Mouse (Mus musculus): ENCODE measurements around the gene Afmid. TPM values are rescaled to one million over a fixed set of nuclear protein-coding genes. Genes with fewer than 3 reads are reported as not detected.

Gene Afmid
- polyA plus RNA-seq, 1 experiment from 2014 or later, result 9.6 TPM

DNA sequence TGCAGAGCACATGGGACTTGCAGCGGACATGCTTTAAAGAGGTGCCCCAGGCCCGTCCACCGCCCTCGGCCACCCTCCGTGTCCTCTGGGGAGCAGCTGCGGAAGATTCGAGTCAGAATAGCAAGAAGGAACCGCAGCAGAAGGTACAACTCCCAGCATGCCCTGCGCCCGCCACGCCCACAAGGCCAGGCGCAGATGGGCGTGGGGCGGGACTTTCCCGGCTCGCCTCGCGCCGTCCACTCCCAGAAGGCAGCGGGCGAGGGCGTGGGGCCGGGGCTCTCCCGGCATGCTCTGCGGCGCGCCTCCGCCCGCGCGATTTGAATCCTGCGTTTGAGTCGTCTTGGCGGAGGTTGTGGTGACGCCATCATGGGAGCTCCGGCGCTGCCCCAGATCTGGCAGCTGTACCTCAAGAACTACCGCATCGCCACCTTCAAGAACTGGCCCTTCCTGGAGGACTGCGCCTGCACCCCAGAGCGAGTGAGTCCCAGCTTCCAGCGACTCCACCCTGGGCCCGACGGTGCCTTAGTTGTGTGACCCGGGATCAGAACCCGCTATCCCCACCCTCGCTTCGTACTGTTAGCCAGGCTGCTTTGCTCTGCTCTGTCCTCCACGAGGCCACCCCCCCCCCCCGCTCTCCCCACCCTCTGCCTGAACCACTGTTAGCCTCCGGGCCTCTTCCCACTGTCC, 23.4 kb downstream of the Afmid start, which contains the start of gene Birc5:
Gene Birc5, plus strand, starts transcription at position 267 of the 687 bp plus-strand sequence.
- H3K4me3 ChIP-seq (ENCODE audit: low read length), result peak within 1 kb of the TSS; percentile 76
- H3K36me3 ChIP-seq (ENCODE audit: control insufficient read depth, insufficient read depth, low read length), result peaks cover 10% of the 10 kb centered on the region
- peak within 1 kb of the TSS; percentile 99 for H3K27ac ChIP-seq (ENCODE audit: low read length)
- H3K27me3 ChIP-seq (replicated peaks; ENCODE audit: control insufficient read depth, insufficient read depth, low read length), result no peaks in the 10 kb centered on the region
- H3K4me1 ChIP-seq (ENCODE audit: control insufficient read depth, insufficient read depth, low read length), result peaks cover 25% of the 10 kb centered on the region
- peak; percentile 87 for ATAC-seq
- under 1% methylated on average over 46 of the region's 51 CpGs for WGBS
- H3K9ac ChIP-seq (ENCODE audit: low read depth, low read length), result peak within 1 kb of the TSS; percentile 95
- H3K4me2 ChIP-seq (ENCODE audit: low read depth, low read length), result peak within 1 kb of the TSS; percentile 92
- no peaks in the 10 kb centered on the region for H3K9me3 ChIP-seq (ENCODE audit: control insufficient read depth, low read length)

- WGBS, result 83% methylated on average over 3 of the region's 3 CpGs
- Histone ChIP-seq H3K27me3 (replicated peaks; ENCODE audit: control insufficient read depth, insufficient read depth, low read length) (no peaks in the 10 kb centered on the region), H3K9me3 (ENCODE audit: control insufficient read depth, low read length) (no peaks in the 10 kb centered on the region), H3K27ac (ENCODE audit: low read length) (no peak overlapping the region), H3K36me3 (ENCODE audit: control insufficient read depth, insufficient read depth, low read length) (peaks cover 33% of the 10 kb centered on the region), H3K4me1 (ENCODE audit: control insufficient read depth, insufficient read depth, low read length) (peaks cover 14% of the 10 kb centered on the region), H3K9ac (ENCODE audit: low read depth, low read length) (no peak overlapping the region), H3K4me3 (ENCODE audit: low read length) (no peak overlapping the region), H3K4me2 (ENCODE audit: low read depth, low read length) (no peak overlapping the region)
- no peak for ATAC-seq
Observed at GRCm38 (mm10) chr11:117852875-117853274, 27.2 kb downstream of the Afmid start.

- Histone ChIP-seq H3K27ac (ENCODE audit: low read length) (no peak overlapping the region), H3K4me1 (ENCODE audit: control insufficient read depth, insufficient read depth, low read length) (peaks cover 9% of the 10 kb centered on the region), H3K4me3 (ENCODE audit: low read length) (no peak overlapping the region), H3K36me3 (ENCODE audit: control insufficient read depth, insufficient read depth, low read length) (peaks cover 33% of the 10 kb centered on the region), H3K9me3 (ENCODE audit: control insufficient read depth, low read length) (no peaks in the 10 kb centered on the region), H3K4me2 (ENCODE audit: low read depth, low read length) (no peak overlapping the region), H3K27me3 (replicated peaks; ENCODE audit: control insufficient read depth, insufficient read depth, low read length) (0 out of 2 replicates have a peak, but pooled peaks cover 1% of the 10 kb centered on the region), H3K9ac (ENCODE audit: low read depth, low read length) (no peak overlapping the region)
- WGBS, result 90% methylated on average over 9 of the region's 9 CpGs
- no peak for ATAC-seq
Observed at GRCm38 (mm10) chr11:117854241-117854640, 28.5 kb downstream of the Afmid start.

DNA sequence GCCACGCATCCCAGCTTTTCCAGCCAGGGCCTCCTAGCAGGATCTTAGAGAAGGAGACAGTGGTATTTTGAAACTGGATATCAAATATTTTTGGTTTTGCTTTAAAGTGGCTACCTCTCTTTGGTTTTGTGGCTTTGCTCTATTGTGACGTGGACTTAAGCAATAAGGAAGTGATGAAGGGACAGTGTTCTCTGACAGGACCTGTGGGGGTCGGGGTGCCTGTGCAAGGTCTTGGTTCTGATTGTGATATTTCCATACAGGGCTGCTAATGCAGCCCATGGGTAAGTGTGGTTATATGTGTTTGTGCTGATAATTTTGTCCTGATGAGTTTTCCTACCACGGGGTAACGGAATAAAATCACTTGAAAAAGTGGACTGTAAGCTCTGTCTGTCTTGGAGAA, 29.6 kb downstream of the Afmid start:
- no peaks in the 10 kb centered on the region for H3K9me3 ChIP-seq (ENCODE audit: control insufficient read depth, low read length)
- H3K27ac ChIP-seq (ENCODE audit: low read length), result no peak overlapping the region
- WGBS, result 90% methylated on average over 5 of the region's 5 CpGs
- no peak overlapping the region for H3K4me3 ChIP-seq (ENCODE audit: low read length)
- no peak overlapping the region for H3K4me2 ChIP-seq (ENCODE audit: low read depth, low read length)
- H3K27me3 ChIP-seq (replicated peaks; ENCODE audit: control insufficient read depth, insufficient read depth, low read length), result peaks cover 10% of the 10 kb centered on the region
- peaks cover 13% of the 10 kb centered on the region for H3K4me1 ChIP-seq (ENCODE audit: control insufficient read depth, insufficient read depth, low read length)
- no peak for ATAC-seq
- H3K36me3 ChIP-seq (ENCODE audit: control insufficient read depth, insufficient read depth, low read length), result peaks cover 33% of the 10 kb centered on the region
- no peak overlapping the region for H3K9ac ChIP-seq (ENCODE audit: low read depth, low read length)

- H3K36me3 ChIP-seq (ENCODE audit: control insufficient read depth, insufficient read depth, low read length), result peaks cover 33% of the 10 kb centered on the region
Observed at GRCm38 (mm10) chr11:117855975-117856374, 30.3 kb downstream of the Afmid start.

GRCm38 (mm10) chr11:117857462-117857861, 31.7 kb downstream of the Afmid start:
- Histone ChIP-seq H3K4me1 (ENCODE audit: control insufficient read depth, insufficient read depth, low read length) (peaks cover 10% of the 10 kb centered on the region), H3K27ac (ENCODE audit: low read length) (no peak overlapping the region), H3K4me3 (ENCODE audit: low read length) (no peak overlapping the region), H3K9me3 (ENCODE audit: control insufficient read depth, low read length) (no peaks in the 10 kb centered on the region), H3K9ac (ENCODE audit: low read depth, low read length) (no peak overlapping the region), H3K4me2 (ENCODE audit: low read depth, low read length) (no peak overlapping the region), H3K27me3 (replicated peaks; ENCODE audit: control insufficient read depth, insufficient read depth, low read length) (peaks cover 16% of the 10 kb centered on the region), H3K36me3 (ENCODE audit: control insufficient read depth, insufficient read depth, low read length) (peaks cover 29% of the 10 kb centered on the region)
- WGBS, result 95% methylated on average over 9 of the region's 10 CpGs
- no peak for ATAC-seq

More at GRCm38 (mm10) chr11:117855975-117856374, 30.3 kb downstream of the Afmid start:
- Histone ChIP-seq H3K27ac (ENCODE audit: low read length) (no peak overlapping the region), H3K9me3 (ENCODE audit: control insufficient read depth, low read length) (no peaks in the 10 kb centered on the region), H3K4me1 (ENCODE audit: control insufficient read depth, insufficient read depth, low read length) (peaks cover 12% of the 10 kb centered on the region), H3K27me3 (replicated peaks; ENCODE audit: control insufficient read depth, insufficient read depth, low read length) (peaks cover 13% of the 10 kb centered on the region), H3K4me3 (ENCODE audit: low read length) (no peak overlapping the region), H3K9ac (ENCODE audit: low read depth, low read length) (no peak overlapping the region), H3K4me2 (ENCODE audit: low read depth, low read length) (no peak overlapping the region)
- ATAC-seq, result no peak
- 74% methylated on average over 1 of the region's 1 CpGs for WGBS

DNA sequence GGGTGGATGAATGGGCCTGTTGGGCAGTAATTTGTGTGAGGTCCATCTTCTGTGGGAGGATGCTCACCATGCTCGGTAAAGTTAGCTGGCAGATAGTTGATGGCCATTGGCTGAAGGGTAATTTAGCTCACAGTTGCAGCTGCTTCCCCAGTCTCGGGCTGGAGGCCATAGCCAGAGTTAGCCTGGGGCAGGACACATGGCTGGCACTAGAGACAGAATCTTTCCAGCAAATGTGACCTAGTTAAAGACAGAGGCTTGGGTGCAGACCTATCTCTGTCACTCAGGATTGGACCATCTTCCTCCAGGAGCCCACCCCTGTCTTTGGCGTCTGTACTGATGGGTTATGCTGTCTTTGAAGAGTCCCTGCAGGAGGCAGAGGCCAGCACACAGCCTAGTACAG, 32.7 kb downstream of the Afmid start:
- no peak overlapping the region for H3K27ac ChIP-seq (ENCODE audit: low read length)
- ATAC-seq, result no peak
- H3K4me1 ChIP-seq (ENCODE audit: control insufficient read depth, insufficient read depth, low read length), result peaks cover 17% of the 10 kb centered on the region
- 56% methylated on average over 3 of the region's 3 CpGs for WGBS
- H3K36me3 ChIP-seq (ENCODE audit: control insufficient read depth, insufficient read depth, low read length), result peaks cover 25% of the 10 kb centered on the region
- no peak overlapping the region for H3K4me3 ChIP-seq (ENCODE audit: low read length)
- no peak overlapping the region for H3K4me2 ChIP-seq (ENCODE audit: low read depth, low read length)
- no peaks in the 10 kb centered on the region for H3K9me3 ChIP-seq (ENCODE audit: control insufficient read depth, low read length)
- no peak overlapping the region for H3K9ac ChIP-seq (ENCODE audit: low read depth, low read length)
- H3K27me3 ChIP-seq (replicated peaks; ENCODE audit: control insufficient read depth, insufficient read depth, low read length), result peaks cover 16% of the 10 kb centered on the region

GRCm38 (mm10) chr11:117860601-117861000, 34.9 kb downstream of the Afmid start, which contains the start of gene Tmem235:
Gene Tmem235 (plus strand): TSS chr11:117860752.
- Histone ChIP-seq H3K4me2 (ENCODE audit: low read depth, low read length) (no peak within 1 kb of the TSS), H3K9ac (ENCODE audit: low read depth, low read length) (no peak within 1 kb of the TSS), H3K4me3 (ENCODE audit: low read length) (peak within 1 kb of the TSS; percentile 7; the same call in 1 of the 2 replicates), H3K36me3 (ENCODE audit: control insufficient read depth, insufficient read depth, low read length) (peaks cover 20% of the 10 kb centered on the region), H3K27ac (ENCODE audit: low read length) (no peak within 1 kb of the TSS), H3K27me3 (replicated peaks; ENCODE audit: control insufficient read depth, insufficient read depth, low read length) (peaks cover 16% of the 10 kb centered on the region), H3K4me1 (ENCODE audit: control insufficient read depth, insufficient read depth, low read length) (peaks cover 31% of the 10 kb centered on the region), H3K9me3 (ENCODE audit: control insufficient read depth, low read length) (no peaks in the 10 kb centered on the region)
- 9% methylated on average over 23 of the region's 23 CpGs for WGBS
- no peak for ATAC-seq

DNA sequence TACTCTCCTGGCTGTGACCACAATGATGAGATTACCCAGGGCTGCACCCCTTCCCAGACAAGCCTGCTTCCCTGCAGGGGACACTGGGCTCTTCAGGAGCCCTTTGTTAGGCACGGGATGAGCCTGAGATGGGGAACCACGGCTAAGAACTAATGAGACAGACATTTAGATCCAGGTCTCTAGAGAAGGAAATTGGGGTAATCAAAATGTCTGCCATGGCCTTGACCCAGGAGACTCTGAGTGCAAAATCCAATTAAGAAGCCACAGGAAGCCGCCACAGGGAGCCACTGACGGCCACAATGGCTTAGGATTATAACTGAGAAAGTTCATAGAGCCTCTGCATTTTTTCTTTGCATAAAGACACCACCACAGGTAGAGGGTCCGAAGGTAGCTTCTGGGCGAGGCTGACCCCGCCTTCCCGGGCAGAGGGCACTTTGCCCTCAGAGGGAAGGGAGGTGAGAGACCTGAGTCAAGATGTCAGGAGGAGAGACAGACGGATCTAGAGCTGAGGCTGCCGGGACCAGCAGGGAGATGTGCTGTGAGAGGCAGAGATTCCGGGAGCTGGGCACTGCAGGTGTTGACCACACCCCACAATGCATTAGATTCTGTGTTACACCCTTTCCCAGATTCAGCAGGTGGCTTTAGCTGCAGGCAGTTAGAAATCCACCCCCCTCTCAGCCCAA, 37.6 kb downstream of the Afmid start:
- peaks cover 16% of the 10 kb centered on the region for H3K27me3 ChIP-seq (replicated peaks; ENCODE audit: control insufficient read depth, insufficient read depth, low read length)
- H3K9ac ChIP-seq (ENCODE audit: low read depth, low read length), result peak overlapping the region; percentile 56
- peaks cover 37% of the 10 kb centered on the region for H3K4me1 ChIP-seq (ENCODE audit: control insufficient read depth, insufficient read depth, low read length)
- H3K27ac ChIP-seq (ENCODE audit: low read length), result peak overlapping the region; percentile 92
- 29% methylated on average over 11 of the region's 11 CpGs for WGBS
- H3K9me3 ChIP-seq (ENCODE audit: control insufficient read depth, low read length), result no peaks in the 10 kb centered on the region
- H3K36me3 ChIP-seq (ENCODE audit: control insufficient read depth, insufficient read depth, low read length), result no peaks in the 10 kb centered on the region
- H3K4me3 ChIP-seq (ENCODE audit: low read length), result peak overlapping the region; percentile 27
- H3K4me2 ChIP-seq (ENCODE audit: low read depth, low read length), result peak overlapping the region; percentile 43
- peak; percentile 82 for ATAC-seq

Data from intestine, embryonic 16.5 days (tissue).